Mouse (Mus musculus): ENCODE measurements around the gene Mmel1. TPM values are rescaled to one million over a fixed set of nuclear protein-coding genes. Genes with fewer than 3 reads are reported as not detected.

Gene Mmel1
- polyA plus RNA-seq, 1 experiment: 0.52 TPM

DNA sequence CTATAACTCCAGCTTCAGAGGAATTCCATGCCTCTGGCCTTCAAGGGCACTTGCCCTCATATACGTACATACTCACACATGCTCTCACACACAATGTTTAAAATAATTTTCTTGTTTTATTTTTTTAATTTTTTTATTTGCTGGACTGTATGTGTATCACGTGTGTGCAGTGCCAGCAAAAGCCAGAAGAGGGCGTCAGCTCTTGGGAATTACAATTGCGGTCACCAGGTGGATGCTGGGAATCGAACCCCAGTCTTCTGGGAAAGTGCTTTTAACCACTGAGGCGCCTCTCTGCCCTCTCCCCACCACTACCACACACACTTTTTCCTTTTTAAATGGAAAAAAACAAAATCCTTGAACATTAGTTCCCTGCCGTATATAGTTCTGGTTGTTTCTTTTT is 12.5 kb upstream of the Mmel1 start:
- H3K4me2 ChIP-seq (ENCODE audit: low read depth): no peak overlapping the region
- TF ChIP-seq REST (IDR thresholded peaks at IDR 0.05; ENCODE audit: insufficient read depth, insufficient read length) (no peak), E2F4 (IDR thresholded peaks at IDR 0.05; ENCODE audit: insufficient read depth) (no peak)
- no peak overlapping the region for H3ac ChIP-seq (ENCODE audit: control insufficient read depth, insufficient read length)
- no peaks in the 10 kb centered on the region for H3K36me3 ChIP-seq (ENCODE audit: control insufficient read depth, insufficient read depth)
- H3K4me3 ChIP-seq: no peak overlapping the region
- peaks cover 28% of the 10 kb centered on the region for H3K27me3 ChIP-seq (ENCODE audit: control insufficient read depth, insufficient read depth, insufficient read length)
- no peaks in the 10 kb centered on the region for H3K79me2 ChIP-seq (ENCODE audit: control insufficient read depth, insufficient read depth)

DNA sequence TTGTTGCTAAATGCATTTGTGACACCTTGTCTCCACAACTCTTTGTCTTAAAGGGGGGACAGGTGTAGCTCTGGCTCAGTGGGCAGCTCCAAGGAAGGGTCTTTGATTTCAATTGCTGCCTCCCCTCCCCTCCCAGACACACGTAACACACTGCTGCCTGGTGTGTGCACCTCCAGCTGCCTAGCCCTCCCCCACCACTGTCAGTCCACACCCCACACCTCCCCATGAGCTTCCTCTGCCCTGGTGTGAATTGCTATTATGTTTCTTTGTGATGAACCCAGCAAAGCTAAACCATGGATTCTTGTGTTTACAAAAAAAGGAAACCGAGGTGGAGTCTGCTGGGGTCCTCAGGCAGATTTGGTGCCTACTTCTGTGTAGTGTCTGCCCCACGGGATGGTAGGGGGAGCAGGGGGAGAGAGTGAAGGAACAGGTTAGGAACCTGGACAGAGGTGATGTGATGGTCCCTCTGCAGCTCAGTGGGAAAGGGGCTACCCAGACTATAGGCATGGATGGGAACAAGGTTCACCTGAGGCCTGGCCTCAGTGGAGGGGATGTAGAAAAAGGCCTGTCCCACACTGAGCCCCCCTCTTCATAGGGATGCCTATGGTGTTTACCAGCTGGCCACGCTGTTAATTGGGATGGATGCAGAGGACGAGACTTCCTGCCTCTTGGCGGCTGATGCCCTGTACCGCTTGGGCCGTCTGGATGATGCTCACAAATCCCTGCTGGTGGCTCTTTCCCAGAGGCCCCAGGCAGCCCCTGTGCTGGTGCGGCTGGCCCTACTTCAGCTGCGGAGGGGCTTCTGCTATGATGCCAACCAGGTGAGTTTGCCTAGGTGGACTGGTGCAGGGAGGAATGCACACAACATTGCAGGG is 11.8 kb upstream of the Mmel1 start:
- H3ac ChIP-seq (ENCODE audit: control insufficient read depth, insufficient read length): no peak overlapping the region
- no peak for TF ChIP-seq SRF (IDR thresholded peaks at IDR 0.05; ENCODE audit: control insufficient read depth, insufficient read length, low read depth)
- no peak for TF ChIP-seq REST (IDR thresholded peaks at IDR 0.05; ENCODE audit: insufficient read depth, insufficient read length)
- no peak for TF ChIP-seq USF1 (IDR thresholded peaks at IDR 0.05; ENCODE audit: low read depth)
- no peak for TF ChIP-seq TCF12 (IDR thresholded peaks at IDR 0.05; ENCODE audit: insufficient read depth, poor library complexity, severe bottlenecking)
- no peak for TF ChIP-seq E2F4 (IDR thresholded peaks at IDR 0.05; ENCODE audit: insufficient read depth)
- no peak for TF ChIP-seq POLR2AphosphoS2 (IDR thresholded peaks at IDR 0.05; ENCODE audit: insufficient read length, low read depth)
- no peak for TF ChIP-seq MYOD1 (IDR thresholded peaks at IDR 0.05; ENCODE audit: control insufficient read depth in 1 of 3, insufficient read length in 2 of 3, low read depth in 2 of 3)
- TF ChIP-seq TCF3 (IDR thresholded peaks at IDR 0.05; ENCODE audit: insufficient read length, low read depth): no peak
- TF ChIP-seq MYOG (IDR thresholded peaks at IDR 0.05; ENCODE audit: control insufficient read depth in 1 of 3, insufficient read depth in 1 of 3, insufficient read length in 2 of 3, low read depth in 2 of 3): no peak
- no peak for TF ChIP-seq MAX (IDR thresholded peaks at IDR 0.05; ENCODE audit: low read depth)
- no peak for TF ChIP-seq CEBPB (IDR thresholded peaks at IDR 0.05; ENCODE audit: insufficient read depth, poor library complexity, severe bottlenecking)
- TF ChIP-seq POLR2A (IDR thresholded peaks at IDR 0.05; ENCODE audit: insufficient read length, low read depth): no peak
- H3K27me3 ChIP-seq (ENCODE audit: control insufficient read depth, insufficient read depth, insufficient read length): peaks cover 30% of the 10 kb centered on the region
- H3K79me2 ChIP-seq (ENCODE audit: control insufficient read depth, insufficient read depth): no peaks in the 10 kb centered on the region
- no peaks in the 10 kb centered on the region for H3K36me3 ChIP-seq (ENCODE audit: control insufficient read depth, insufficient read depth)
- no peak overlapping the region for H3K4me3 ChIP-seq
- H3K4me2 ChIP-seq (ENCODE audit: low read depth): no peak overlapping the region

DNA sequence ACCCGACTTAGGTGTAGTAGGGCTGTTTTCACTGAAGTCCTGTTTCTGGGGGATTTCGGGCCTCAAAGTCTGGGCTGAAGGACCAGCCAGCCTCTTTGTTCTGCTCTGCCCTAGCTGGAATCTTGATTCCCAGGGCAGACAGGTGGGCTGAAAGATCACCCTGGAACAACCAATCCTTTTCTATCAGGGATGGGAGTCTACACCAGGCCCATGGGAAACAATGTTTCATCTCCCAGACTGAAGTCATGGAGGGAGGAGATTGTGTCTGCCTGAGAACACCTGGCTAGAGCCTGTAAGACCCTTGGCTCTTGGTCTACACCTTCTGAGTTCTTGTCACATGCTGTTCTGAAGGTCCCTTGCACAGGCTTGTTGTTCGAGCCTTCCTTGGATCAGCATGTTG is 10.8 kb upstream of the Mmel1 start:
- Histone ChIP-seq H3K36me3 (ENCODE audit: control insufficient read depth, insufficient read depth) (no peaks in the 10 kb centered on the region), H3ac (ENCODE audit: control insufficient read depth, insufficient read length) (no peak overlapping the region), H3K79me2 (ENCODE audit: control insufficient read depth, insufficient read depth) (no peaks in the 10 kb centered on the region), H3K27me3 (ENCODE audit: control insufficient read depth, insufficient read depth, insufficient read length) (peaks cover 30% of the 10 kb centered on the region), H3K4me3 (no peak overlapping the region), H3K4me2 (ENCODE audit: low read depth) (no peak overlapping the region)
- TF ChIP-seq E2F4 (IDR thresholded peaks at IDR 0.05; ENCODE audit: insufficient read depth) (no peak), MYOG (IDR thresholded peaks at IDR 0.05; ENCODE audit: control insufficient read depth in 1 of 3, insufficient read depth in 1 of 3, insufficient read length in 2 of 3, low read depth in 2 of 3) (no peak), MYOD1 (IDR thresholded peaks at IDR 0.05; ENCODE audit: control insufficient read depth in 1 of 3, insufficient read length in 2 of 3, low read depth in 2 of 3) (no peak), CEBPB (IDR thresholded peaks at IDR 0.05; ENCODE audit: insufficient read depth, poor library complexity, severe bottlenecking) (no peak), POLR2A (IDR thresholded peaks at IDR 0.05; ENCODE audit: insufficient read length, low read depth) (no peak), MAX (IDR thresholded peaks at IDR 0.05; ENCODE audit: low read depth) (no peak), USF1 (IDR thresholded peaks at IDR 0.05; ENCODE audit: low read depth) (no peak), REST (IDR thresholded peaks at IDR 0.05; ENCODE audit: insufficient read depth, insufficient read length) (no peak)

DNA sequence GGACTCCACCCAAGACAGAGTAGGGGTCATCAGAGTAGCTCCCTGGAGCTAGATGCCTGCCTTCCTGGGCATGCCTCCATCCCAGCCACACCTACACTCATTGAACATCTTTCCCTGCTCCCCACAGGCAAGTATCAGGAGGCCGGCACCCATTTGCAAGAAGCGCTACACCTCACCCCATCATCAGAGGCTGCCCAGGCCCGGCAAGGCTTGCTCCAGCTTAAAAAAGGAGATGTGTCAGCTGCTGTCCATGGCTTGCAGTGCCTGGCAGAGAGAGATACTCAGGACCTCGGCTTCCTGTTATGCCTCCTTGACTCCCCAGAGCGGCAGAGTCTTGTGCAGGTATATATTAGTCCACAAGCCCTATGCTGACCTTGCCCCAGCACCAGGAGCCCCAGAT is 7.4 kb upstream of the Mmel1 start:
- no peak overlapping the region for H3K4me3 ChIP-seq
- TF ChIP-seq CEBPB (IDR thresholded peaks at IDR 0.05; ENCODE audit: insufficient read depth, poor library complexity, severe bottlenecking): no peak
- no peak for TF ChIP-seq POLR2AphosphoS2 (IDR thresholded peaks at IDR 0.05; ENCODE audit: insufficient read length, low read depth)
- no peak for TF ChIP-seq SRF (IDR thresholded peaks at IDR 0.05; ENCODE audit: control insufficient read depth, insufficient read length, low read depth)
- TF ChIP-seq E2F4 (IDR thresholded peaks at IDR 0.05; ENCODE audit: insufficient read depth): no peak
- TF ChIP-seq TCF3 (IDR thresholded peaks at IDR 0.05; ENCODE audit: insufficient read length, low read depth): no peak
- no peak for TF ChIP-seq USF1 (IDR thresholded peaks at IDR 0.05; ENCODE audit: low read depth)
- TF ChIP-seq MYOG (IDR thresholded peaks at IDR 0.05; ENCODE audit: control insufficient read depth in 1 of 3, insufficient read depth in 1 of 3, insufficient read length in 2 of 3, low read depth in 2 of 3): no peak
- TF ChIP-seq POLR2A (IDR thresholded peaks at IDR 0.05; ENCODE audit: insufficient read length, low read depth): no peak
- no peak for TF ChIP-seq REST (IDR thresholded peaks at IDR 0.05; ENCODE audit: insufficient read depth, insufficient read length)
- no peak for TF ChIP-seq MAX (IDR thresholded peaks at IDR 0.05; ENCODE audit: low read depth)
- TF ChIP-seq TCF12 (IDR thresholded peaks at IDR 0.05; ENCODE audit: insufficient read depth, poor library complexity, severe bottlenecking): no peak
- no peak for TF ChIP-seq MYOD1 (IDR thresholded peaks at IDR 0.05; ENCODE audit: control insufficient read depth in 1 of 3, insufficient read length in 2 of 3, low read depth in 2 of 3)
- H3K79me2 ChIP-seq (ENCODE audit: control insufficient read depth, insufficient read depth): no peaks in the 10 kb centered on the region
- no peak overlapping the region for H3K4me2 ChIP-seq (ENCODE audit: low read depth)
- no peak overlapping the region for H3ac ChIP-seq (ENCODE audit: control insufficient read depth, insufficient read length)
- peaks cover 23% of the 10 kb centered on the region for H3K27me3 ChIP-seq (ENCODE audit: control insufficient read depth, insufficient read depth, insufficient read length)
- H3K36me3 ChIP-seq (ENCODE audit: control insufficient read depth, insufficient read depth): no peaks in the 10 kb centered on the region

DNA sequence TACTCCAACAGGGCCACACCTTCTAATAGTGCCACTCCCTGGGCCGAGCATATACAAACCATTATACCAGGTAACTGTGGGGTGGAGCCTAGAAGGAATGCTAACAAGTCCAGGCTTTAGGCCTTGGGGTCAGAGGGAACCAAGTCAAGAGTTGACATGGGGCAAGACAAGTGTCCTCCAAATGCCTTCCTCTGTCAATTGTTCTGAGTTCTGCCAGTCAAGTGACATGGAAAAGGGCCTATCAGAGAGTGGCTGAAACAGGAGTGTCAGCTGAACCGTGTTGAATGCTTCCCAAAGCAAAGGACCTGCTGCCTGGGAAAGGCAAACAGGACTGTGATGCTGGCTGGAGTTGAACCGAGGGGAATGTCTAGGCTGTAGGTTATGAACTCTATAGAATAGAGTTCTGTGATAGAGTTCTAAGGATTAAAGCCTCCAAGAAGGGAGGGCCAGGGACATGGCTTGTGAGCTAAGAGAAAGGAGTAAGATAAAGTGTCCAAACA is 5.9 kb upstream of the Mmel1 start:
- peaks cover 31% of the 10 kb centered on the region for H3K27me3 ChIP-seq (ENCODE audit: control insufficient read depth, insufficient read depth, insufficient read length)
- H3K4me2 ChIP-seq (ENCODE audit: low read depth): no peak overlapping the region
- no peaks in the 10 kb centered on the region for H3K79me2 ChIP-seq (ENCODE audit: control insufficient read depth, insufficient read depth)
- no peak overlapping the region for H3ac ChIP-seq (ENCODE audit: control insufficient read depth, insufficient read length)
- TF ChIP-seq MAX (IDR thresholded peaks at IDR 0.05; ENCODE audit: low read depth) (no peak), MYOG (IDR thresholded peaks at IDR 0.05; ENCODE audit: control insufficient read depth in 1 of 3, insufficient read depth in 1 of 3, insufficient read length in 2 of 3, low read depth in 2 of 3) (no peak), POLR2A (IDR thresholded peaks at IDR 0.05; ENCODE audit: insufficient read length, low read depth) (no peak), CEBPB (IDR thresholded peaks at IDR 0.05; ENCODE audit: insufficient read depth, poor library complexity, severe bottlenecking) (no peak), E2F4 (IDR thresholded peaks at IDR 0.05; ENCODE audit: insufficient read depth) (no peak), TCF3 (IDR thresholded peaks at IDR 0.05; ENCODE audit: insufficient read length, low read depth) (no peak), TCF12 (IDR thresholded peaks at IDR 0.05; ENCODE audit: insufficient read depth, poor library complexity, severe bottlenecking) (no peak), SRF (IDR thresholded peaks at IDR 0.05; ENCODE audit: control insufficient read depth, insufficient read length, low read depth) (no peak), MYOD1 (IDR thresholded peaks at IDR 0.05; ENCODE audit: control insufficient read depth in 1 of 3, insufficient read length in 2 of 3, low read depth in 2 of 3) (no peak), REST (IDR thresholded peaks at IDR 0.05; ENCODE audit: insufficient read depth, insufficient read length) (no peak), USF1 (IDR thresholded peaks at IDR 0.05; ENCODE audit: low read depth) (no peak), POLR2AphosphoS2 (IDR thresholded peaks at IDR 0.05; ENCODE audit: insufficient read length, low read depth) (no peak)
- no peaks in the 10 kb centered on the region for H3K36me3 ChIP-seq (ENCODE audit: control insufficient read depth, insufficient read depth)
- H3K4me3 ChIP-seq: no peak overlapping the region
